Mouse (Mus musculus): ENCODE data around the gene Bckdhb. TPM values are rescaled to one million over a fixed set of nuclear protein-coding genes. Genes with fewer than 3 reads are reported as not detected.

The Bckdhb gene
- polyA plus RNA-seq (2014; fragmentation: Nextera tagmentation; extraction: Ambion mirVana): 54.1 and 57.2 TPM in 2 replicates

- H3K27ac ChIP-seq (ENCODE audit: low read depth, low read length): no peak within 1 kb of the TSS
- H3K4me3 ChIP-seq (ENCODE audit: low read depth, low read length): peak within 1 kb of the TSS; percentile 61
- H3K9ac ChIP-seq (ENCODE audit: low read depth, low read length): peak within 1 kb of the TSS; percentile 57
- no peaks in the 10 kb centered on the region for H3K9me3 ChIP-seq (ENCODE audit: control insufficient read depth, low read length)
- no peaks in the 10 kb centered on the region for H3K27me3 ChIP-seq (ENCODE audit: control insufficient read depth, insufficient read depth, low read length)
- WGBS: under 1% methylated on average over 42 of the region's 46 CpGs
- H3K4me2 ChIP-seq (replicated peaks; ENCODE audit: low read depth, low read length): peak within 1 kb of the TSS; percentile 50
- no peaks in the 10 kb centered on the region for H3K36me3 ChIP-seq (ENCODE audit: control insufficient read depth, insufficient read depth, low read length)
- H3K4me1 ChIP-seq (replicated peaks; ENCODE audit: control insufficient read depth, insufficient read depth, low read length): no peaks in the 10 kb centered on the region
- DNase-seq (ENCODE audit: low spot score) (peak; percentile 95), ATAC-seq (ENCODE audit: low FRiP score) (peak; percentile 100)
Observed at GRCm38 (mm10) chr9:83924878-83925687, at the start of gene Bckdhb. TSS of gene Bckdhb (plus strand) at chr9:83925145.

- Histone ChIP-seq H3K4me3 (ENCODE audit: low read depth, low read length) (no peak overlapping the region), H3K4me1 (replicated peaks; ENCODE audit: control insufficient read depth, insufficient read depth, low read length) (no peaks in the 10 kb centered on the region), H3K4me2 (replicated peaks; ENCODE audit: low read depth, low read length) (no peak overlapping the region), H3K36me3 (ENCODE audit: control insufficient read depth, insufficient read depth, low read length) (no peaks in the 10 kb centered on the region), H3K27ac (ENCODE audit: low read depth, low read length) (no peak overlapping the region), H3K9me3 (ENCODE audit: control insufficient read depth, low read length) (no peaks in the 10 kb centered on the region), H3K9ac (ENCODE audit: low read depth, low read length) (no peak overlapping the region), H3K27me3 (ENCODE audit: control insufficient read depth, insufficient read depth, low read length) (no peaks in the 10 kb centered on the region)
- DNase-seq (ENCODE audit: low spot score) (no peak), ATAC-seq (ENCODE audit: low FRiP score) (no peak)
- 80% methylated on average over 6 of the region's 6 CpGs for WGBS
Observed at GRCm38 (mm10) chr9:83882191-83882590, 42.8 kb upstream of the Bckdhb start.

GRCm38 (mm10) chr9:83886149-83886548, 38.8 kb upstream of the Bckdhb start:
- Histone ChIP-seq H3K9me3 (ENCODE audit: control insufficient read depth, low read length) (no peaks in the 10 kb centered on the region), H3K27me3 (ENCODE audit: control insufficient read depth, insufficient read depth, low read length) (no peaks in the 10 kb centered on the region), H3K4me3 (ENCODE audit: low read depth, low read length) (no peak overlapping the region), H3K4me1 (replicated peaks; ENCODE audit: control insufficient read depth, insufficient read depth, low read length) (no peaks in the 10 kb centered on the region), H3K9ac (ENCODE audit: low read depth, low read length) (no peak overlapping the region), H3K4me2 (replicated peaks; ENCODE audit: low read depth, low read length) (no peak overlapping the region), H3K27ac (ENCODE audit: low read depth, low read length) (no peak overlapping the region), H3K36me3 (ENCODE audit: control insufficient read depth, insufficient read depth, low read length) (no peaks in the 10 kb centered on the region)
- DNase-seq (ENCODE audit: low spot score) (no peak), ATAC-seq (ENCODE audit: low FRiP score) (no peak)

GRCm38 (mm10) chr9:83888214-83888613, 36.7 kb upstream of the Bckdhb start:
- ATAC-seq (ENCODE audit: low FRiP score) (no peak), DNase-seq (ENCODE audit: low spot score) (no peak)
- 93% methylated on average over 5 of the region's 5 CpGs for WGBS
- no peak overlapping the region for H3K4me3 ChIP-seq (ENCODE audit: low read depth, low read length)
- H3K27ac ChIP-seq (ENCODE audit: low read depth, low read length): no peak overlapping the region
- no peak overlapping the region for H3K4me2 ChIP-seq (replicated peaks; ENCODE audit: low read depth, low read length)
- H3K9me3 ChIP-seq (ENCODE audit: control insufficient read depth, low read length): no peaks in the 10 kb centered on the region
- H3K4me1 ChIP-seq (replicated peaks; ENCODE audit: control insufficient read depth, insufficient read depth, low read length): no peaks in the 10 kb centered on the region
- no peaks in the 10 kb centered on the region for H3K27me3 ChIP-seq (ENCODE audit: control insufficient read depth, insufficient read depth, low read length)
- no peak overlapping the region for H3K9ac ChIP-seq (ENCODE audit: low read depth, low read length)
- H3K36me3 ChIP-seq (ENCODE audit: control insufficient read depth, insufficient read depth, low read length): no peaks in the 10 kb centered on the region

- Histone ChIP-seq H3K36me3 (ENCODE audit: control insufficient read depth, insufficient read depth, low read length) (no peaks in the 10 kb centered on the region), H3K9me3 (ENCODE audit: control insufficient read depth, low read length) (no peaks in the 10 kb centered on the region), H3K9ac (ENCODE audit: low read depth, low read length) (no peak overlapping the region), H3K4me2 (replicated peaks; ENCODE audit: low read depth, low read length) (no peak overlapping the region), H3K4me1 (replicated peaks; ENCODE audit: control insufficient read depth, insufficient read depth, low read length) (no peaks in the 10 kb centered on the region), H3K27me3 (ENCODE audit: control insufficient read depth, insufficient read depth, low read length) (no peaks in the 10 kb centered on the region), H3K4me3 (ENCODE audit: low read depth, low read length) (no peak overlapping the region), H3K27ac (ENCODE audit: low read depth, low read length) (no peak overlapping the region)
- ATAC-seq (ENCODE audit: low FRiP score) (no peak), DNase-seq (ENCODE audit: low spot score) (no peak)
- 83% methylated on average over 8 of the region's 8 CpGs for WGBS
Observed at GRCm38 (mm10) chr9:83893073-83893472, 31.9 kb upstream of the Bckdhb start.

- Histone ChIP-seq H3K9me3 (ENCODE audit: control insufficient read depth, low read length) (no peaks in the 10 kb centered on the region), H3K27ac (ENCODE audit: low read depth, low read length) (no peak overlapping the region), H3K4me3 (ENCODE audit: low read depth, low read length) (no peak overlapping the region), H3K36me3 (ENCODE audit: control insufficient read depth, insufficient read depth, low read length) (no peaks in the 10 kb centered on the region), H3K27me3 (ENCODE audit: control insufficient read depth, insufficient read depth, low read length) (no peaks in the 10 kb centered on the region), H3K4me2 (replicated peaks; ENCODE audit: low read depth, low read length) (no peak overlapping the region), H3K4me1 (replicated peaks; ENCODE audit: control insufficient read depth, insufficient read depth, low read length) (no peaks in the 10 kb centered on the region), H3K9ac (ENCODE audit: low read depth, low read length) (no peak overlapping the region)
- DNase-seq (ENCODE audit: low spot score): no peak
- no peak for ATAC-seq (ENCODE audit: low FRiP score)
- 91% methylated on average over 4 of the region's 4 CpGs for WGBS
Observed at GRCm38 (mm10) chr9:83893767-83894330, 31.1 kb upstream of the Bckdhb start.

- H3K4me1 ChIP-seq (replicated peaks; ENCODE audit: control insufficient read depth, insufficient read depth, low read length): no peaks in the 10 kb centered on the region
- H3K4me3 ChIP-seq (ENCODE audit: low read depth, low read length): no peak overlapping the region
- H3K9ac ChIP-seq (ENCODE audit: low read depth, low read length): no peak overlapping the region
- H3K36me3 ChIP-seq (ENCODE audit: control insufficient read depth, insufficient read depth, low read length): no peaks in the 10 kb centered on the region
- no peaks in the 10 kb centered on the region for H3K27me3 ChIP-seq (ENCODE audit: control insufficient read depth, insufficient read depth, low read length)
- H3K9me3 ChIP-seq (ENCODE audit: control insufficient read depth, low read length): no peaks in the 10 kb centered on the region
- H3K27ac ChIP-seq (ENCODE audit: low read depth, low read length): no peak overlapping the region
- DNase-seq (ENCODE audit: low spot score) (no peak), ATAC-seq (ENCODE audit: low FRiP score) (no peak)
- 86% methylated on average over 2 of the region's 2 CpGs for WGBS
- H3K4me2 ChIP-seq (replicated peaks; ENCODE audit: low read depth, low read length): no peak overlapping the region
Observed at GRCm38 (mm10) chr9:83902086-83902485, 22.9 kb upstream of the Bckdhb start.

GRCm38 (mm10) chr9:83905820-83906219, 19.1 kb upstream of the Bckdhb start:
- Histone ChIP-seq H3K27ac (ENCODE audit: low read depth, low read length) (no peak overlapping the region), H3K9me3 (ENCODE audit: control insufficient read depth, low read length) (no peaks in the 10 kb centered on the region), H3K36me3 (ENCODE audit: control insufficient read depth, insufficient read depth, low read length) (no peaks in the 10 kb centered on the region), H3K4me2 (replicated peaks; ENCODE audit: low read depth, low read length) (no peak overlapping the region), H3K4me1 (replicated peaks; ENCODE audit: control insufficient read depth, insufficient read depth, low read length) (no peaks in the 10 kb centered on the region), H3K27me3 (ENCODE audit: control insufficient read depth, insufficient read depth, low read length) (no peaks in the 10 kb centered on the region), H3K4me3 (ENCODE audit: low read depth, low read length) (no peak overlapping the region), H3K9ac (ENCODE audit: low read depth, low read length) (no peak overlapping the region)
- ATAC-seq (ENCODE audit: low FRiP score) (no peak), DNase-seq (ENCODE audit: low spot score) (no peak)
- WGBS: 78% methylated on average over 4 of the region's 4 CpGs

GRCm38 (mm10) chr9:83907017-83907416, 17.9 kb upstream of the Bckdhb start:
- H3K9me3 ChIP-seq (ENCODE audit: control insufficient read depth, low read length): no peaks in the 10 kb centered on the region
- no peaks in the 10 kb centered on the region for H3K36me3 ChIP-seq (ENCODE audit: control insufficient read depth, insufficient read depth, low read length)
- DNase-seq (ENCODE audit: low spot score) (no peak), ATAC-seq (ENCODE audit: low FRiP score) (no peak)
- no peak overlapping the region for H3K27ac ChIP-seq (ENCODE audit: low read depth, low read length)
- H3K27me3 ChIP-seq (ENCODE audit: control insufficient read depth, insufficient read depth, low read length): no peaks in the 10 kb centered on the region
- no peak overlapping the region for H3K4me3 ChIP-seq (ENCODE audit: low read depth, low read length)
- H3K4me2 ChIP-seq (replicated peaks; ENCODE audit: low read depth, low read length): no peak overlapping the region
- WGBS: 83% methylated on average over 3 of the region's 3 CpGs
- H3K9ac ChIP-seq (ENCODE audit: low read depth, low read length): no peak overlapping the region
- H3K4me1 ChIP-seq (replicated peaks; ENCODE audit: control insufficient read depth, insufficient read depth, low read length): no peaks in the 10 kb centered on the region
